Mouse (Mus musculus) urinary bladder, postnatal 36 days (tissue): ENCODE measurements around the gene Kir3dl2.
"Not testable (repeated sequence)": the region's sequence is repeated elsewhere in the genome, so short reads cannot be mapped to it uniquely, and the experiment has no call there.

Experiments used
- DNase-seq, 2 experiments: peaks; one replicate each; pipeline ENCODE4 v3.0.0; 2022; ENCODE audit warnings: low spot score in 2 of 2, mixed read lengths in 1 of 2

Gene Kir3dl2

DNA sequence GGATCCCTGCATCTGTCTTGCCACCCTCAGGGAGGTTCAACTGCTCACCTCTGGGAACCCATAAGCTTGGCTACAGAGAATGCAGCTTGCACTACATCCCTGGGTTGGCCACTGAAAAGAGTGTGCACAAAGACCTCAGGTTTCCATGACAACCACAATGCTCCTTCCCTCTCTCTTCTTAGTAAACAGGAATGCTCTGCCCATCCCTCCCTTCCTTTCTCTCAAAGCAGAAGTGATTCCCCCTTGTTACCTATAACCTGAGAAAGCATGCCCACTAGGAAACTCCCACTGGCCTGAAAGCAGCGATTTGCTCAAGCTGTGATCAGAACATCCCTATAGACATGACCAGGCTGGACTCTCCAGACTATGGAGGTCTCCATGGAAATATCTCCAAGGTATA, at the start of gene Kir3dl2:
Gene Kir3dl2, minus strand, starts transcription at position 101 of the 400 bp plus-strand sequence.
- not testable (repeated sequence) for DNase-seq

DNA sequence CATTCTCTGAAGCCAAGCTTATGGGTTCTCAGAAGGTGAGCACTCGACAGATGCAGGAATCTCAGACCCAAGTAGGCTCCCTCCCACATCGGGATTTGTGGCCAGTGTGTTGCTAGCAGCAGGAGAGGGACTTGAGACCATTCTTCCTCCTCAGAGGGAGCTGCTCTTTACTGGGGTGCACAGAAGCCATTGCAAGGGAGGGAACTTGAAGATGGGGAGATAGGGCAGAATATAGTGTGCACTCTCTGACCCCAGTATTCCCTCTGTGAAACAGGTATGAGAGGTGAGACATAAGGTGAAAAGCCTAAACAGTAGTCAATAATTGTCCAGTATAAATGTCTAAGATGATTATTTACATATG, 47.0 kb upstream of the Kir3dl2 start:
- no peak for DNase-seq

DNA sequence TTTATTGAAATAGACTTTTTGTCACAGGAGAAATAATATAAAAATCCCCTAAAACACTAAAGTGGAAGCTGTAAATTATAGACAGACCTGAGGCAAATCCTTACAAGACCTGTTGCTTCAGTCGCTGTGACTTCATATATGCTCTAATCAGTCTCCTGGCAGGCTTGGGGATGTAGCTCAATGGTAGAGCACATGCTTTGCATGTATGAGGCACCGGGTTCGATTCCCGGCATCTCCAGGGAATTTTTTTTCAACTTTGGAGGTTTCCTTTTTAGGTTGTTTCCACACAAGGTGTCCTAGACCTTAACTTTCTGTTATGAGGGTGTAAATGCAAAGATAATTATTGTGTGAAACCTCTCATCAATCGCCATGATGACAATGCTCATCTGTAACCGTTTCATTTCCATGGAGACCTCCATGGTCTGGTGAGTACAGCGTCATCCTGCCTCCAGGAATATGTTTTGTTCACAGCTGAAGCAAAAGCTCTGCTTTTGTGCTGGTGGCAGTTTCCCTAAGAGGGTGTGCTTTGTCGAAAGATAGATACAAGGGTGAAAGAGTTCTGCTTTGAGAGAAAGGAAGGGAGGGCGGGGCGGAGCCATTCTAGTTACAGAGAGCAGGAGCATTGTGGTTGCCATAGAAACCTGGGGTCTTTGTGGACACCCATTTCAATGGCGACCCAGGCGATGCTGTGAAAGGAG, 46.5 kb upstream of the Kir3dl2 start, which contains the start of gene Tceal3:
Gene Tceal3, plus strand, starts transcription at position 644 of the 698 bp plus-strand sequence.
- no peak for DNase-seq

DNA sequence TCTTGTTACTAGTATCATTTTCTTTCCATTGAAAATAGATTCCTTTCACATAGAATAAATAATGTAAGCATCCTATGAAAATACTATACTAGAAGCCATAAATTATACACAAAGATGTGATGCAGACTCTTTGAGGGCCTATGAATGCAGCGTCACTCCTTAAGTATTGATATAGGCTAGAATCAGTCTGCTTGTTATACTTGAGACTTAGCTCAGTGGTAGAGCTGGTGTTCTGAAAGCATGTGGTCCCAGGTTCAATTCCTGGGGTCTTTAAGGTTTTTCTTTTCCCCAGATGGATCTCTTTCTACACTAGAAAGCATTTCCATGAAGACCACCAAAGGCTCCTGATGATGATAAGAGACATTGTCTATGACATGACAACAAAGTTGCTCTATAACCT, 40.8 kb upstream of the Kir3dl2 start:
- DNase-seq, result no peak

DNA sequence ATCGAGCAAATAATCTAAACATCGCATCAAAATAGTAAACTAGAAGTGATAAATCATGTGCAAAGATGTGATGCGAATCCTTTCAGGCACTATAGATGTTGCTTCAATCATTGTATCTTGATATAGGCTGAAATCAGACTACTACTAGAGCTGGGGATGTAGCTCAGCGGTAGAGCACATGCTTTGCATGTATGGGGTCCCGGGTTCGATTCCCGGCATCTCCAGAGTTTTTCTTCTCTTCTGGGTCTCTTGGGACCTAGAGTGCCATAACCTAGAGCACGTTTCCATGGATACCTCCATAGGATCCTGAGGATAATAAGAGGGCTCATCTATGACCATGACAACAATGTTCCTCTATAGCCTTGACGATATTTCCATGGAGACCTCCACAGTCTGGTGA, 25.2 kb upstream of the Kir3dl2 start:
- DNase-seq, result not testable (repeated sequence)

DNA sequence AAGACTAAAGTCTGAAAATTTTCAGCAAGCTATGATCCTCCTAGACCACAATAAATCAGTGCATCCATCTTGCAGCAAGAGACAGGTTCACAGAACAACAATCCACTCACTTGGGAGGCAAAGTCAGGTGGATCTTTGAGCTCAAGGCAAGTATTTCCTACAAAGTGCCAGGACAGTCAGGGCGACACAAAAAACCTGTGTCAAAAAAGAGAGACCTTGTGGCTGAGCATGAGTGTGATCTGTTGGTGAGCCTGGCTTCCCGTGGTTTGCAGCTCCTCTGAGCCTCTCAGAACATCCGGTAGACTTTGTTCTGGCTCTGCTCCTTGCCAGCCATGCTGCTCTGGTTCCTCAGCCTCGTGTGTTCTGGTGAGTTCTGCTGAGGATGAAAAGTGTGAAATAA, 26.2 kb downstream of the Kir3dl2 start, which contains the start of gene Kir3dl1:
Gene Kir3dl1, plus strand, starts transcription at position 301 of the 400 bp plus-strand sequence.
- not testable (repeated sequence) for DNase-seq
